Mouse (Mus musculus) ovary, postnatal 36 days (tissue): ENCODE measurements around the gene Selenbp1.
"Not testable (repeated sequence)": the region's sequence is repeated elsewhere in the genome, so short reads cannot be mapped to it uniquely, and the experiment has no call there.

Experiments used
- DNase-seq: peaks from one replicate; pipeline ENCODE4 v3.0.0; 2022; ENCODE audit warnings: low spot score, mixed read lengths

Selenbp1 gene

GRCm38 (mm10) chr3:94932809-94933564 lies at the start of gene Selenbp1:
Gene Selenbp1 (plus strand): TSS chr3:94933056.
- peak; percentile 84 for DNase-seq

- DNase-seq, result peak; percentile 76
Measured at GRCm38 (mm10) chr3:94886316-94887224, 46.3 kb upstream of the Selenbp1 start, which contains the start of gene Psmb4. Gene Psmb4 (minus strand): TSS chr3:94886961.

- DNase-seq, result no peak
Measured at GRCm38 (mm10) chr3:94888595-94888994, 44.3 kb upstream of the Selenbp1 start.

GRCm38 (mm10) chr3:94894076-94894475 lies 38.8 kb upstream of the Selenbp1 start:
- no peak for DNase-seq

- DNase-seq, result peak; percentile 52
Measured at GRCm38 (mm10) chr3:94902747-94903146, 30.1 kb upstream of the Selenbp1 start.

- DNase-seq, result not testable (repeated sequence)
Measured at GRCm38 (mm10) chr3:94904759-94905158, 28.1 kb upstream of the Selenbp1 start.

- no peak for DNase-seq
Measured at GRCm38 (mm10) chr3:94906482-94906881, 26.4 kb upstream of the Selenbp1 start.

- DNase-seq, result no peak
Measured at GRCm38 (mm10) chr3:94911050-94911693, 21.7 kb upstream of the Selenbp1 start.

- no peak for DNase-seq
Measured at GRCm38 (mm10) chr3:94913801-94914200, 19.1 kb upstream of the Selenbp1 start.

GRCm38 (mm10) chr3:94915903-94916741 lies 16.7 kb upstream of the Selenbp1 start:
- DNase-seq, result no peak

- DNase-seq, result peak; percentile 45
Measured at GRCm38 (mm10) chr3:94917816-94918361, 15.0 kb upstream of the Selenbp1 start.

- no peak for DNase-seq
Measured at GRCm38 (mm10) chr3:94918845-94919244, 14.0 kb upstream of the Selenbp1 start.

GRCm38 (mm10) chr3:94921104-94921503 lies 11.8 kb upstream of the Selenbp1 start:
- peak; percentile 36 for DNase-seq

GRCm38 (mm10) chr3:94922333-94922732 lies 10.5 kb upstream of the Selenbp1 start:
- DNase-seq, result no peak

GRCm38 (mm10) chr3:94924688-94925087 lies 8.2 kb upstream of the Selenbp1 start:
- DNase-seq, result no peak

- DNase-seq, result not testable (repeated sequence)
Measured at GRCm38 (mm10) chr3:94926301-94926736, 6.5 kb upstream of the Selenbp1 start.

- DNase-seq, result not testable (repeated sequence)
Measured at GRCm38 (mm10) chr3:94928979-94929378, 3.9 kb upstream of the Selenbp1 start.

GRCm38 (mm10) chr3:94930386-94931266 lies 2.2 kb upstream of the Selenbp1 start:
- peak; percentile 32 for DNase-seq

- DNase-seq, result not testable (repeated sequence)
Measured at GRCm38 (mm10) chr3:94931427-94932082, 1.3 kb upstream of the Selenbp1 start.
